In genomic region chr7:102919632-102920031, GRCm38 (mm10) we compare ENCODE assay signal across 10 mouse cellular contexts. TPM values are rescaled to one million over a fixed set of nuclear protein-coding genes. Genes with fewer than 3 reads are reported as not detected.
A peak's percentile ranks its signal among the peaks of the same experiment; 100 is the strongest.
DNase-seq lines count a peak whose midpoint lies in the region; ATAC-seq and TF ChIP-seq lines count a peak whose summit lies in the region.
"Had no signal": no experiment of that assay in that cellular context is flagged by ENCODE, and none has a peak within 500 bp of the region (broad histone marks: within the 10 kb centered on the region; RNA-seq: fewer than 3 reads in every experiment).

No protein-coding gene starts in this region.

- H3K27ac ChIP-seq in limb, embryonic 13.5 days = no peak overlapping the region
- H3K27ac ChIP-seq in limb, embryonic 10.5 days = no peak overlapping the region
- H3K27ac ChIP-seq in forebrain, embryonic 13.5 days = no peak overlapping the region
- H3K27ac ChIP-seq in kidney, postnatal 0 days = no peak overlapping the region
- no peak overlapping the region for H3K27ac ChIP-seq in neural tube, embryonic 15.5 days (replicated peaks)

- H3K4me3 ChIP-seq in limb, embryonic 13.5 days = no peak overlapping the region
- no peak overlapping the region for H3K4me3 ChIP-seq in limb, embryonic 10.5 days
- no peak overlapping the region for H3K4me3 ChIP-seq in forebrain, embryonic 13.5 days
- H3K4me3 ChIP-seq in kidney, postnatal 0 days (replicated peaks; ENCODE audit: low read depth, low read length) = no peak overlapping the region
- H3K4me3 ChIP-seq in neural tube, embryonic 15.5 days (replicated peaks) = no peak overlapping the region
- H3K4me3 ChIP-seq: myocyte had no signal

- peak; percentile 77 for TF ChIP-seq CTCF in kidney, postnatal 0 days (IDR thresholded peaks at IDR 0.05; ENCODE audit: low read depth)

- H3K27me3 ChIP-seq in limb, embryonic 13.5 days = no peaks in the 10 kb centered on the region
- no peaks in the 10 kb centered on the region for H3K27me3 ChIP-seq in limb, embryonic 10.5 days (ENCODE audit: low read depth, poor library complexity, severe bottlenecking)
- no peaks in the 10 kb centered on the region for H3K27me3 ChIP-seq in forebrain, embryonic 13.5 days
- no peaks in the 10 kb centered on the region for H3K27me3 ChIP-seq in kidney, postnatal 0 days (ENCODE audit: insufficient read depth, low read length)
- no peaks in the 10 kb centered on the region for H3K27me3 ChIP-seq in neural tube, embryonic 15.5 days (replicated peaks)

- H3K36me3 ChIP-seq in limb, embryonic 13.5 days = no peaks in the 10 kb centered on the region
- H3K36me3 ChIP-seq in limb, embryonic 10.5 days = no peaks in the 10 kb centered on the region
- no peaks in the 10 kb centered on the region for H3K36me3 ChIP-seq in forebrain, embryonic 13.5 days (ENCODE audit: poor library complexity, severe bottlenecking)
- H3K36me3 ChIP-seq in kidney, postnatal 0 days (ENCODE audit: insufficient read depth, low read length) = no peaks in the 10 kb centered on the region
- no peaks in the 10 kb centered on the region for H3K36me3 ChIP-seq in neural tube, embryonic 15.5 days

- no peak overlapping the region for H3K9ac ChIP-seq in limb, embryonic 13.5 days
- no peak overlapping the region for H3K9ac ChIP-seq in forebrain, embryonic 13.5 days
- no peak overlapping the region for H3K9ac ChIP-seq in kidney, postnatal 0 days (ENCODE audit: low read depth, low read length)
- H3K9ac ChIP-seq in neural tube, embryonic 15.5 days (replicated peaks) = no peak overlapping the region

- DNase-seq in limb, embryonic 10.5 days (ENCODE audit: low spot score) = no peak
- DNase-seq in WW6 (ENCODE audit: low read depth, low spot score) = peak; percentile 16
- peak; percentile 72 for DNase-seq in kidney, postnatal 0 days (ENCODE audit: low spot score)
- no peak for DNase-seq in layer of hippocampus, adult 9-10 months (ENCODE audit: low spot score)

- no peaks in the 10 kb centered on the region for H3K4me1 ChIP-seq in limb, embryonic 13.5 days
- 0 out of 2 replicates have a peak, but pooled peaks cover 4% of the 10 kb centered on the region for H3K4me1 ChIP-seq in limb, embryonic 10.5 days
- H3K4me1 ChIP-seq in forebrain, embryonic 13.5 days = no peaks in the 10 kb centered on the region
- H3K4me1 ChIP-seq in kidney, postnatal 0 days (replicated peaks; ENCODE audit: insufficient read depth, low read length) = no peaks in the 10 kb centered on the region
- no peaks in the 10 kb centered on the region for H3K4me1 ChIP-seq in neural tube, embryonic 15.5 days

- no peak overlapping the region for H3K4me2 ChIP-seq in limb, embryonic 13.5 days (replicated peaks)
- no peak overlapping the region for H3K4me2 ChIP-seq in forebrain, embryonic 13.5 days
- no peak overlapping the region for H3K4me2 ChIP-seq in kidney, postnatal 0 days (ENCODE audit: low read length)
- no peak overlapping the region for H3K4me2 ChIP-seq in neural tube, embryonic 15.5 days

- peak; percentile 73 for ATAC-seq in limb, embryonic 13.5 days (ENCODE audit: low FRiP score, low read depth)
- peak; percentile 81 for ATAC-seq in forebrain, embryonic 13.5 days
- ATAC-seq in kidney, postnatal 0 days (replicated peaks; ENCODE audit: low FRiP score, low read depth) = peak; percentile 71
- peak; percentile 68; the same call in 1 of the 2 replicates for ATAC-seq in neural tube, embryonic 15.5 days (ENCODE audit: low FRiP score)
- no peak for ATAC-seq in inflammation-experienced regulatory T-cells, adult 6 months

- no peaks in the 10 kb centered on the region for H3K9me3 ChIP-seq in limb, embryonic 13.5 days
- no peaks in the 10 kb centered on the region for H3K9me3 ChIP-seq in limb, embryonic 10.5 days (replicated peaks)
- no peaks in the 10 kb centered on the region for H3K9me3 ChIP-seq in forebrain, embryonic 13.5 days (replicated peaks)
- no peaks in the 10 kb centered on the region for H3K9me3 ChIP-seq in kidney, postnatal 0 days (replicated peaks; ENCODE audit: low read length)
- H3K9me3 ChIP-seq in neural tube, embryonic 15.5 days (replicated peaks) = no peaks in the 10 kb centered on the region

- 13% methylated on average over 1 of the region's 1 CpGs for WGBS in limb, embryonic 13.5 days
- 17% methylated on average over 1 of the region's 1 CpGs for WGBS in limb, embryonic 10.5 days
- WGBS in forebrain, embryonic 13.5 days = 18% methylated on average over 1 of the region's 1 CpGs
- WGBS in kidney, postnatal 0 days = 14% methylated on average over 1 of the region's 1 CpGs
- 16% methylated on average over 1 of the region's 1 CpGs for WGBS in neural tube, embryonic 15.5 days

RNA-seq across cellular contexts. Expression of gene Olfr571, which starts 2.3 kb away (rescaled TPM):
- polyA plus RNA-seq in limb, embryonic 13.5 days (2015; fragmentation: Nextera tagmentation; extraction: Ambion mirVana) = not detected in 2 replicates
- polyA plus RNA-seq in limb, embryonic 10.5 days (2016; fragmentation: Nextera tagmentation; extraction: Ambion mirVana) = not detected in 2 replicates
- not detected in 2 replicates for polyA plus RNA-seq in forebrain, embryonic 13.5 days (2015; fragmentation: Nextera tagmentation; extraction: Ambion mirVana)
- not detected in 2 replicates for polyA plus RNA-seq in kidney, postnatal 0 days (2015; fragmentation: Nextera tagmentation; extraction: Ambion mirVana)
- not detected in 2 replicates for polyA plus RNA-seq in neural tube, embryonic 15.5 days (2015; fragmentation: Nextera tagmentation; extraction: Ambion mirVana)
- not detected for polyA plus RNA-seq in inflammation-experienced regulatory T-cells, adult 6 months (2017; shearing (Covaris generic))
- polyA plus RNA-seq: frontal cortex, adult 2 months; myocyte had no signal

RNA-seq across cellular contexts. Expression of gene Olfr572, which starts 4.6 kb away (rescaled TPM):
- not detected in 2 replicates for polyA plus RNA-seq in limb, embryonic 13.5 days (2015; fragmentation: Nextera tagmentation; extraction: Ambion mirVana)
- not detected in 2 replicates for polyA plus RNA-seq in limb, embryonic 10.5 days (2016; fragmentation: Nextera tagmentation; extraction: Ambion mirVana)
- not detected in 2 replicates for polyA plus RNA-seq in forebrain, embryonic 13.5 days (2015; fragmentation: Nextera tagmentation; extraction: Ambion mirVana)
- polyA plus RNA-seq in kidney, postnatal 0 days (2015; fragmentation: Nextera tagmentation; extraction: Ambion mirVana) = not detected in 2 replicates
- not detected in 2 replicates for polyA plus RNA-seq in neural tube, embryonic 15.5 days (2015; fragmentation: Nextera tagmentation; extraction: Ambion mirVana)
- polyA plus RNA-seq in inflammation-experienced regulatory T-cells, adult 6 months (2017; shearing (Covaris generic)) = not detected
- polyA plus RNA-seq: frontal cortex, adult 2 months; myocyte had no signal

RNA-seq across cellular contexts. Expression of gene Olfr573-ps1, which starts 22.7 kb away (rescaled TPM):
- not detected in 2 replicates for polyA plus RNA-seq in limb, embryonic 13.5 days (2015; fragmentation: Nextera tagmentation; extraction: Ambion mirVana)
- polyA plus RNA-seq in limb, embryonic 10.5 days (2016; fragmentation: Nextera tagmentation; extraction: Ambion mirVana) = not detected in 2 replicates
- polyA plus RNA-seq in forebrain, embryonic 13.5 days (2015; fragmentation: Nextera tagmentation; extraction: Ambion mirVana) = not detected in 2 replicates
- not detected in 2 replicates for polyA plus RNA-seq in kidney, postnatal 0 days (2015; fragmentation: Nextera tagmentation; extraction: Ambion mirVana)
- polyA plus RNA-seq in neural tube, embryonic 15.5 days (2015; fragmentation: Nextera tagmentation; extraction: Ambion mirVana) = not detected in 2 replicates
- polyA plus RNA-seq in inflammation-experienced regulatory T-cells, adult 6 months (2017; shearing (Covaris generic)) = not detected
- polyA plus RNA-seq: frontal cortex, adult 2 months; myocyte had no signal

RNA-seq across cellular contexts. Expression of gene Olfr570, which starts 25.3 kb away (rescaled TPM):
- polyA plus RNA-seq in limb, embryonic 13.5 days (2015; fragmentation: Nextera tagmentation; extraction: Ambion mirVana) = not detected in 2 replicates
- polyA plus RNA-seq in limb, embryonic 10.5 days (2016; fragmentation: Nextera tagmentation; extraction: Ambion mirVana) = not detected in 2 replicates
- not detected in 2 replicates for polyA plus RNA-seq in forebrain, embryonic 13.5 days (2015; fragmentation: Nextera tagmentation; extraction: Ambion mirVana)
- polyA plus RNA-seq in kidney, postnatal 0 days (2015; fragmentation: Nextera tagmentation; extraction: Ambion mirVana) = not detected in 2 replicates
- not detected in 2 replicates for polyA plus RNA-seq in neural tube, embryonic 15.5 days (2015; fragmentation: Nextera tagmentation; extraction: Ambion mirVana)
- polyA plus RNA-seq in inflammation-experienced regulatory T-cells, adult 6 months (2017; shearing (Covaris generic)) = not detected
- polyA plus RNA-seq: frontal cortex, adult 2 months; myocyte had no signal

RNA-seq across cellular contexts. Expression of gene Olfr574, which starts 28.6 kb away (rescaled TPM):
- polyA plus RNA-seq in limb, embryonic 13.5 days (2015; fragmentation: Nextera tagmentation; extraction: Ambion mirVana) = not detected in 2 replicates
- not detected in 2 replicates for polyA plus RNA-seq in limb, embryonic 10.5 days (2016; fragmentation: Nextera tagmentation; extraction: Ambion mirVana)
- polyA plus RNA-seq in forebrain, embryonic 13.5 days (2015; fragmentation: Nextera tagmentation; extraction: Ambion mirVana) = not detected in 2 replicates
- not detected in 2 replicates for polyA plus RNA-seq in kidney, postnatal 0 days (2015; fragmentation: Nextera tagmentation; extraction: Ambion mirVana)
- polyA plus RNA-seq in neural tube, embryonic 15.5 days (2015; fragmentation: Nextera tagmentation; extraction: Ambion mirVana) = not detected in 2 replicates
- polyA plus RNA-seq in inflammation-experienced regulatory T-cells, adult 6 months (2017; shearing (Covaris generic)) = not detected
- polyA plus RNA-seq: frontal cortex, adult 2 months; myocyte had no signal

Comparison
In these comparisons a context has a peak if more than half of its experiments do, and no peak if none do; other contexts are left out.
1. DNase-seq: peak in WW6 (single experiment) and kidney, postnatal 0 days (single experiment); none in limb, embryonic 10.5 days (single experiment) and layer of hippocampus, adult 9-10 months (single experiment).